Mouse (Mus musculus) cortical plate, adult 2 months (tissue): ENCODE results near the gene Ldb2.

Experiments used
- CTCF ChIP-seq: fragments of 200-500 bp; IDR thresholded peaks from 2 replicates; pipeline ENCODE4 v1.5.1; 2011; ENCODE audit warnings: mild to moderate bottlenecking, control low read depth, low read length; ENCODE audit not compliant: insufficient read depth; ENCODE audit errors: extremely low read depth
- POLR2A ChIP-seq: fragments of 200-500 bp; IDR thresholded peaks from 2 replicates; pipeline ENCODE4 v1.6.1; 2011; ENCODE audit warnings: mild to moderate bottlenecking, low read length, control low read depth; ENCODE audit not compliant: insufficient read depth; ENCODE audit errors: extremely low read depth

DNA sequence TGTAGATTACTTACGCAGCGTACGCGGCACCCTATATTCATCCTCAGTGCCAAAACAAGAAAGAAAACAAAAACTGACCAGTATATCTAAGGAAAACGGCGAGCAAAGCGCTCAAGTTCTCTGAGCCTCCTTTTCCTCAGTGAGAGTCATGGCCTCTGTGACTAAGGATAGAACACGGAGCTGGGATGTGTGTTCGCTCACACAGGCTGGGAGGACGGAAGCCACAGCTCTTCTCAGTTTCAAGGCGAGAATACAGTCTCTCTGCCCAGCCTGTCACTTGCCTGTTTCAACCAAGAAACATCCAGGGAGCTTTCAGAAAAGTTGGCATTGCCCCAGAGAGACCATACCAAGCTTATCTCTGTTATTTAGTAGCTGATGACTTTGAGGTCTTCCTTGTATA is 71.5 kb downstream of the Ldb2 start:
- TF ChIP-seq CTCF (no peak), POLR2A (no peak)
